ENCODE assay signal across 29 mouse cellular contexts in the genomic region with DNA sequence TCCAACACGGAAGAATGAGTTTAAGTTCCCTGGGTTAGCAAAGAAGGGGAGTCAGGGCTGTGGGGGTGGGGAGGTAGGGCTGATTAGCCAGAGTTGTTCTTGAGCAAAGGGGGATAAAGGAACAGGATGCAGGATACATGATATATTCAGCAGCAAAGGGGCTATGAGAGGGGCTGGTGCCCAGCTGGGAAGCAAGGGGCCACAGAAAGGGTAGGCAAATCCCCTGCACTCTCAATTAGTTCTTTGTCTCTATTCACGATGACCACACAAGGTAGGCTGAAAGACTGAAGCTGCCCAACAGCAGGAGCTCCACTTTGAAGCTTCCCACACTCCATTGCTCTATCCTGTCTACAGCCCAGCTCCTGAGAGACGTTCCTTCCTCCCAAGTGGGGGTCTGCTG. TPM values are rescaled to one million over a fixed set of nuclear protein-coding genes. Genes with fewer than 3 reads are reported as not detected.
DNase-seq lines count a peak whose midpoint lies in the region; ATAC-seq and TF ChIP-seq lines count a peak whose summit lies in the region.
"Had no signal": no experiment of that assay in that cellular context is flagged by ENCODE, and none has a peak within 500 bp of the region (broad histone marks: within the 10 kb centered on the region; RNA-seq: fewer than 3 reads in every experiment).

No protein-coding gene starts in this region.

- no peak for TF ChIP-seq CTCF in layer of hippocampus, adult 2 months (conservative IDR thresholded peaks at IDR 0.05)

- H3K27ac ChIP-seq in forebrain, embryonic 11.5 days (ENCODE audit: low read depth, low read length), result peak overlapping the region; percentile 27; the same call in 1 of the 2 replicates
- no peak overlapping the region for H3K27ac ChIP-seq in forebrain, embryonic 14.5 days (ENCODE audit: low read depth, low read length)
- no peak overlapping the region for H3K27ac ChIP-seq in heart, embryonic 12.5 days (ENCODE audit: poor library complexity, severe bottlenecking)
- no peak overlapping the region for H3K27ac ChIP-seq in midbrain, embryonic 12.5 days (replicated peaks)
- no peak overlapping the region for H3K27ac ChIP-seq in midbrain, embryonic 13.5 days
- no peak overlapping the region for H3K27ac ChIP-seq in layer of hippocampus, adult 2 months
- H3K27ac ChIP-seq: embryonic facial prominence, embryonic 15.5 days; hindbrain, embryonic 13.5 days; left cerebral cortex, adult 2 months; limb, embryonic 13.5 days; lung, embryonic 15.5 days had no signal

- 6% methylated on average over 3 of the region's 3 CpGs for WGBS in forebrain, embryonic 11.5 days
- WGBS in forebrain, embryonic 14.5 days, result 2% methylated on average over 3 of the region's 3 CpGs
- 28% methylated on average over 3 of the region's 3 CpGs for WGBS in heart, embryonic 12.5 days
- WGBS in midbrain, embryonic 12.5 days, result 9% methylated on average over 3 of the region's 3 CpGs
- WGBS in midbrain, embryonic 13.5 days, result 3% methylated on average over 3 of the region's 3 CpGs

- H3K4me2 ChIP-seq in forebrain, embryonic 11.5 days (ENCODE audit: low read depth, low read length, severe bottlenecking), result peak overlapping the region; percentile 18; the same call in 1 of the 2 replicates
- no peak overlapping the region for H3K4me2 ChIP-seq in forebrain, embryonic 14.5 days (ENCODE audit: low read length)
- H3K4me2 ChIP-seq in heart, embryonic 12.5 days, result no peak overlapping the region
- no peak overlapping the region for H3K4me2 ChIP-seq in midbrain, embryonic 12.5 days (replicated peaks)
- H3K4me2 ChIP-seq in midbrain, embryonic 13.5 days (replicated peaks), result no peak overlapping the region
- H3K4me2 ChIP-seq: embryonic facial prominence, embryonic 15.5 days; hindbrain, embryonic 13.5 days; limb, embryonic 13.5 days; liver, embryonic 11.5 days; lung, embryonic 15.5 days; midbrain, embryonic 11.5 days had no signal

- no peaks in the 10 kb centered on the region for H3K9me3 ChIP-seq in forebrain, embryonic 11.5 days (ENCODE audit: control insufficient read depth, low read length)
- no peaks in the 10 kb centered on the region for H3K9me3 ChIP-seq in forebrain, embryonic 14.5 days (replicated peaks; ENCODE audit: control insufficient read depth, low read length)
- no peaks in the 10 kb centered on the region for H3K9me3 ChIP-seq in heart, embryonic 12.5 days (replicated peaks)
- no peaks in the 10 kb centered on the region for H3K9me3 ChIP-seq in midbrain, embryonic 12.5 days
- H3K9me3 ChIP-seq in midbrain, embryonic 13.5 days, result no peaks in the 10 kb centered on the region
- H3K9me3 ChIP-seq: embryonic facial prominence, embryonic 15.5 days; G1E; hindbrain, embryonic 13.5 days; limb, embryonic 13.5 days; lung, embryonic 15.5 days had no signal

- no peaks in the 10 kb centered on the region for H3K27me3 ChIP-seq in forebrain, embryonic 11.5 days (ENCODE audit: control insufficient read depth, insufficient read depth, low read length)
- H3K27me3 ChIP-seq in forebrain, embryonic 14.5 days (replicated peaks; ENCODE audit: control insufficient read depth, insufficient read depth, low read length), result no peaks in the 10 kb centered on the region
- no peaks in the 10 kb centered on the region for H3K27me3 ChIP-seq in heart, embryonic 12.5 days (replicated peaks)
- H3K27me3 ChIP-seq in midbrain, embryonic 12.5 days, result 0 out of 2 replicates have a peak, but pooled peaks cover 4% of the 10 kb centered on the region
- no peaks in the 10 kb centered on the region for H3K27me3 ChIP-seq in midbrain, embryonic 13.5 days
- H3K27me3 ChIP-seq: embryonic facial prominence, embryonic 15.5 days; hindbrain, embryonic 13.5 days; limb, embryonic 13.5 days; lung, embryonic 15.5 days; Patski had no signal

- peak; percentile 66 for DNase-seq in forebrain, embryonic 11.5 days (ENCODE audit: low spot score)
- DNase-seq in forebrain, embryonic 14.5 days (ENCODE audit: low spot score), result no peak
- no peak for DNase-seq in heart, postnatal 10 days
- DNase-seq in retina, embryonic 14.5 days (ENCODE audit: low spot score), result peak; percentile 34
- no peak for DNase-seq in layer of hippocampus, adult 2 months (ENCODE audit: low spot score in 2 of 2)
- DNase-seq: adrenal gland, postnatal 14 days; cerebellum, adult 11 months; cerebellum, adult 9-11 months; embryo, embryonic 11 days; gastrocnemius, postnatal 25 days; heart, postnatal 14 days; kidney, adult 9 months; kidney, postnatal 14 days; spleen, adult 18-20 months; thymus, adult 2 months; thymus, postnatal 36 days had no signal

- ATAC-seq in forebrain, embryonic 11.5 days (replicated peaks; ENCODE audit: low FRiP score), result peak; percentile 71
- no peak for ATAC-seq in forebrain, embryonic 14.5 days
- no peak for ATAC-seq in heart, embryonic 12.5 days (ENCODE audit: insufficient number of reproducible peaks, low FRiP score)
- ATAC-seq in midbrain, embryonic 12.5 days (ENCODE audit: low FRiP score, low read depth), result 0 out of 2 replicates have a peak, but pooled peaks have one; percentile 23
- ATAC-seq in midbrain, embryonic 13.5 days, result no peak
- ATAC-seq: intestine, postnatal 0 days; Patski had no signal

- no peaks in the 10 kb centered on the region for H3K36me3 ChIP-seq in forebrain, embryonic 11.5 days (ENCODE audit: control insufficient read depth, insufficient read depth, low read length)
- H3K36me3 ChIP-seq in forebrain, embryonic 14.5 days (ENCODE audit: control insufficient read depth, insufficient read depth, low read length), result no peaks in the 10 kb centered on the region
- no peaks in the 10 kb centered on the region for H3K36me3 ChIP-seq in heart, embryonic 12.5 days
- no peaks in the 10 kb centered on the region for H3K36me3 ChIP-seq in midbrain, embryonic 12.5 days
- no peaks in the 10 kb centered on the region for H3K36me3 ChIP-seq in midbrain, embryonic 13.5 days
- H3K36me3 ChIP-seq: embryonic facial prominence, embryonic 15.5 days; G1E; hindbrain, embryonic 13.5 days; limb, embryonic 13.5 days; lung, embryonic 15.5 days had no signal

- no peak overlapping the region for H3K4me3 ChIP-seq in forebrain, embryonic 11.5 days (ENCODE audit: low read depth, low read length)
- H3K4me3 ChIP-seq in forebrain, embryonic 14.5 days (ENCODE audit: low read depth, low read length), result no peak overlapping the region
- no peak overlapping the region for H3K4me3 ChIP-seq in heart, embryonic 12.5 days
- H3K4me3 ChIP-seq in midbrain, embryonic 12.5 days, result no peak overlapping the region
- no peak overlapping the region for H3K4me3 ChIP-seq in midbrain, embryonic 13.5 days (replicated peaks)
- H3K4me3 ChIP-seq in layer of hippocampus, adult 2 months, result no peak overlapping the region
- H3K4me3 ChIP-seq: embryonic facial prominence, embryonic 15.5 days; hindbrain, embryonic 13.5 days; left cerebral cortex, adult 2 months; limb, embryonic 13.5 days; lung, embryonic 15.5 days had no signal

- H3K9ac ChIP-seq in forebrain, embryonic 11.5 days (ENCODE audit: low read length), result peak overlapping the region; percentile 27; the same call in 1 of the 2 replicates
- H3K9ac ChIP-seq in forebrain, embryonic 14.5 days (ENCODE audit: low read length), result no peak overlapping the region
- 0 out of 2 replicates have a peak overlapping the region, but pooled peaks have one; percentile 10 for H3K9ac ChIP-seq in heart, embryonic 12.5 days
- no peak overlapping the region for H3K9ac ChIP-seq in midbrain, embryonic 12.5 days (replicated peaks)
- H3K9ac ChIP-seq in midbrain, embryonic 13.5 days (replicated peaks), result no peak overlapping the region
- H3K9ac ChIP-seq: embryonic facial prominence, embryonic 15.5 days; hindbrain, embryonic 13.5 days; limb, embryonic 13.5 days; lung, embryonic 15.5 days had no signal

- intact Hi-C loops in heart, postnatal 10 days (cut with DNase I), result no loop called here

- H3K4me1 ChIP-seq in forebrain, embryonic 11.5 days (replicated peaks; ENCODE audit: control insufficient read depth, insufficient read depth, low read length), result peaks cover 14% of the 10 kb centered on the region
- peaks cover 26% of the 10 kb centered on the region for H3K4me1 ChIP-seq in forebrain, embryonic 14.5 days (ENCODE audit: control insufficient read depth, insufficient read depth, low read length)
- H3K4me1 ChIP-seq in heart, embryonic 12.5 days (replicated peaks), result peaks cover 53% of the 10 kb centered on the region
- peaks cover 30% of the 10 kb centered on the region for H3K4me1 ChIP-seq in midbrain, embryonic 12.5 days
- H3K4me1 ChIP-seq in midbrain, embryonic 13.5 days (replicated peaks), result peaks cover 33% of the 10 kb centered on the region

RNA-seq across cellular contexts. Expression of gene Fos, which starts 39.8 kb away (rescaled TPM):
- polyA plus RNA-seq in forebrain, embryonic 11.5 days (2014; fragmentation: Nextera tagmentation; extraction: Ambion mirVana), result 0.57 and 1.1 TPM in 2 replicates
- 1.2 and 1.4 TPM in 2 replicates for polyA plus RNA-seq in forebrain, embryonic 14.5 days (2014; fragmentation: Nextera tagmentation; extraction: Ambion mirVana)
- 5.9 and 8.1 TPM in 2 replicates for polyA plus RNA-seq in heart, embryonic 12.5 days (2016; fragmentation: Nextera tagmentation; extraction: Ambion mirVana)
- 1 to 10 TPM; 1.8 to 3.3 TPM for total RNA-seq in heart, postnatal 10 days (2021)
- polyA plus RNA-seq in midbrain, embryonic 12.5 days (2016; fragmentation: Nextera tagmentation; extraction: Ambion mirVana), result 1.1 and 1.7 TPM in 2 replicates
- 0.82 and 0.90 TPM in 2 replicates for polyA plus RNA-seq in midbrain, embryonic 13.5 days (2015; fragmentation: Nextera tagmentation; extraction: Ambion mirVana)
- 10 to 100 TPM in 1 of 2 experiments, 1 to 10 TPM in 1; 8.9 to 13.7 TPM for total RNA-seq in layer of hippocampus, adult 2 months (2021)

RNA-seq across cellular contexts. Expression of gene Tmed10, which starts 59.2 kb away (rescaled TPM):
- 229 and 244 TPM in 2 replicates for polyA plus RNA-seq in forebrain, embryonic 11.5 days (2014; fragmentation: Nextera tagmentation; extraction: Ambion mirVana)
- polyA plus RNA-seq in forebrain, embryonic 14.5 days (2014; fragmentation: Nextera tagmentation; extraction: Ambion mirVana), result 194 and 212 TPM in 2 replicates
- 319 and 324 TPM in 2 replicates for polyA plus RNA-seq in heart, embryonic 12.5 days (2016; fragmentation: Nextera tagmentation; extraction: Ambion mirVana)
- 100 to 1,000 TPM; 184 to 190 TPM for total RNA-seq in heart, postnatal 10 days (2021)
- polyA plus RNA-seq in midbrain, embryonic 12.5 days (2016; fragmentation: Nextera tagmentation; extraction: Ambion mirVana), result 225 and 231 TPM in 2 replicates
- 181 and 189 TPM in 2 replicates for polyA plus RNA-seq in midbrain, embryonic 13.5 days (2015; fragmentation: Nextera tagmentation; extraction: Ambion mirVana)
- 100 to 1,000 TPM; 156 to 166 TPM for total RNA-seq in layer of hippocampus, adult 2 months (2021)

Comparison
In these comparisons a context has a peak if more than half of its experiments do, and no peak if none do; other contexts are left out.
1. ATAC-seq: peak in forebrain, embryonic 11.5 days (single experiment) and midbrain, embryonic 12.5 days (single experiment); none in forebrain, embryonic 14.5 days (single experiment), heart, embryonic 12.5 days (single experiment) and midbrain, embryonic 13.5 days (single experiment).
2. DNase-seq: peak in forebrain, embryonic 11.5 days (single experiment) and retina, embryonic 14.5 days (single experiment); none in forebrain, embryonic 14.5 days (single experiment), heart, postnatal 10 days (0 of 2) and layer of hippocampus, adult 2 months (0 of 2).
3. H3K9ac ChIP-seq: peak in forebrain, embryonic 11.5 days (single experiment) and heart, embryonic 12.5 days (single experiment); none in forebrain, embryonic 14.5 days (single experiment), midbrain, embryonic 12.5 days (single experiment) and midbrain, embryonic 13.5 days (single experiment).